Mouse (Mus musculus) brain, embryonic 18.5 days (tissue): ENCODE measurements around the gene Fbxo6.
A peak's percentile ranks its signal among the peaks of the same experiment; 100 is the strongest.
"Not testable (repeated sequence)": the region's sequence is repeated elsewhere in the genome, so short reads cannot be mapped to it uniquely, and the experiment has no call there.

Source experiments
- DNase-seq: peaks from one replicate; pipeline ENCODE4 v3.0.0-alpha.2; 2012; ENCODE audit warnings: low read depth, low spot score

Gene Fbxo6

DNA sequence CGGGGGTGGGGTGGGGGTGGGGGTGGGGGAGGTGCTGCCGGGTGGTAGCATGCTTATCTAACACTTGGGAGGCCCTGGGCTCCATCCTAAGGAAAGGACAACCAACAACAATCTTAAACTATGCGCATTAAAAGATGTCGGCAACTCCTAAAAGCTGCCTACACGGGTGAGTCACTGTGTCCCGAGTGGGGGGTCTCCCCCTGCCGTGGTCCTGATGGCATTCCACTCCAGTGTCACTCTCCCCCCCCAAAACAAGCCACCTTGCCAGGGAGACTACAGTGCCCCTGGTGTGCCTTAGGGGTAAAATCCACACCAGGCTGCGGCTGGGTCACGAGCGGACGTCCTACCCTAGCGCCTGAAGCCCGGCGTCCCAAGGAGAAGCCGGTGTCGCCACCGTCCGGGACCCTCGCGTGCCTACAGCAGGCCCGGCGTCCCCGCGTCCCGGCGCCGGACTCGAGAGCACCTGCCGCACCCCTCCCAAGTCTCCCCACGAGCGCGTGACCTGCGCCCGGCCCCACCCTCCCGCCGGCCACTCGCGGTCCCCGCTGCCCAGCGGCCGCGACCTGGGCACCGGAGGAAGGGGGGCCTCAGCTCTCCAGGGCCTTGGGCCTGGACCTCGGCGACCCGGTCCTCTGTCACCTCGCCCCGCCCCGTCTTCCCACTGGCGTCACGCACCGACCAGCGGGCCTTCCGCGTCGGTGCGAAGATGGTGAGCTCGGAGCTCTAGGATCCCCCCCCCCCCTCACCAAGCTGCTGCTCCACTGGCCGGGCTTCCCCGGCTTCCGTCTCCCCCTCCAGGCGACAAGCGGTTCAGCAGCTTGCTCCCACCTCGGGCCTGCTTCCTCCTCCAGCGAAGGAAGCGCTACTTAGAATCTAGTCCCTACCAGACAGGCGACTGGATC, at the start of gene Fbxo6:
Fbxo6 (minus strand) TSS at position 874 of the 902 bp plus-strand sequence.
- peak; percentile 77 for DNase-seq

DNA sequence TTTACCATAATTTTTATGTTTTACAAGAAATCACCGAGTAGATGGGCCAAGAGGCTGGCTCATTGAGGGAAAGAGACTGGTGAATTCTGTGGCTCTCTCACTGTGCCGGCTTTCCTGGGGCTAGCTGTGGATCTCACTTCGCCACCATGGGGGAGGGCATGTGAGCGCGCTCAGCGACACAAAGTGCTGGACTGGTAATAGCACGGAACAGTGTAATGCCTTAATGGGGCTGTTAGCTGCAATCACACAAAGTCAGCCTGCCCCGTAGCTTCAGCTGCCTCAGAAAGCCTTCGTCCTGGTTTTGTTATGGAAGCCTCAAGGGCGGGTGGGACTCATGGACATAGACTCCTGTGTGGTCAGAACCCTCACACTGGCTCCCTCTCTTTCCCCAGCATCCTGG, 46.8 kb upstream of the Fbxo6 start:
- DNase-seq, result no peak

- DNase-seq, result no peak
Observed at GRCm38 (mm10) chr4:148194400-148194799, 42.5 kb upstream of the Fbxo6 start.

GRCm38 (mm10) chr4:148192707-148193245, 40.8 kb upstream of the Fbxo6 start:
- no peak for DNase-seq

GRCm38 (mm10) chr4:148188767-148189166, 36.8 kb upstream of the Fbxo6 start:
- DNase-seq, result not testable (repeated sequence)

- no peak for DNase-seq
Observed at GRCm38 (mm10) chr4:148185819-148186218, 33.9 kb upstream of the Fbxo6 start.

GRCm38 (mm10) chr4:148184564-148184963, 32.6 kb upstream of the Fbxo6 start:
- DNase-seq, result no peak

DNA sequence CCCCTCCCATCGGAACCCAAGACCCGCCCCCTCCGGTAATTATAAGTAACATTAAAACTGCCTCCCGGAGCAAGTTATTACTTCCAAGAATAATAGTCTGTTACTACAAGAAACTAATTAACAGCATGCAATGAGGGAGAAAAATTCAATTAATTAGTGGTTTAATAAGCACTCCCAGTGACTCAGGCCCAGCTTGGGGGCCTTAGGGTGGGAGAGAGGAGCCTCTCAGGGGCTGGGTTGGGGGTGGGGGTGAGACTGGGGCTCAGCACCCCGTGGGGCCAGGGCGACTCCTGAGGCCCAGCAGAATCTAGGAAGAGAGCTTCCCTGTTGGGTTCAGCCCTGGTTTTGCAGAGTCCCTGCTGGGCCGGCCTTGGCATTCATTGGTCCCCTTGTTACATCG, 30.4 kb upstream of the Fbxo6 start:
- no peak for DNase-seq

DNA sequence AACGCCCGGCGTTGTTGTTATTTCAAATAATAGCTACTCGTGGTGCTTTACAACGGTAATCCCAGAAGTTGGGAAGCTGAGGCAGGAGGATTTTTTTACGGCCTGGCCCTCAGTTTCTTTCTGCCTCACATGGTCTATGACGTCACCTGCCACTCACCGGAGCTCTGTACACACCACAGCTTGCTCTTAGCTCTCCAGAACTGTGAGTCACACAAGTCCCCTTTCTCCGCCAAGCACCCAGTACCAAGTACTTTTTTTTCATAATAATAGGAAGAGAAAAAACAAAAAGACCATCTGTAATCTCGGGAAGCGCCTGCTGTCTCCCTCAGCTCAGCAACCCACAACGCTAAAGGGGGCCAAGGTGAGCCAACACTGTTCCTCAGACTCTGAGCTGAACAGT, 29.5 kb upstream of the Fbxo6 start:
- DNase-seq, result no peak

DNA sequence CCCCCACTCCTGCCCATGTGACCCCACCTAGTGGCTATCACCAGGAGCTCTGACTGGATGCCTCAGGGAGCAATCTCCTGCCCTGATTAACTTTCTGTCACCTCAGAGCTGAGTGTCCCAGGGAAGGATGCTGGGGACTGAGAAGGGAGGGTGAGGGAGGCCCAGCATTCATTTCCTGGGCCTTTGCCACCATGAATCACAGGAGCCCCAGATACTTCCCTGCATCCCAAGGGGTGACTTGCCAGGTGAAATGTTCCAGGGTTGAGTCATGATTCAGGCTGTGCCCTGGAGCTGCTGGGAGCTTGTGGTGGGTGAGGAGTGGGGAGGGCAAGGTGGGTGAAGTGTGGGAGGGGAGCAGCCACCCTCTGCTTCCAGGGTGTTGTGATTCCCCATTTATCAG, 25.8 kb upstream of the Fbxo6 start:
- no peak for DNase-seq

DNA sequence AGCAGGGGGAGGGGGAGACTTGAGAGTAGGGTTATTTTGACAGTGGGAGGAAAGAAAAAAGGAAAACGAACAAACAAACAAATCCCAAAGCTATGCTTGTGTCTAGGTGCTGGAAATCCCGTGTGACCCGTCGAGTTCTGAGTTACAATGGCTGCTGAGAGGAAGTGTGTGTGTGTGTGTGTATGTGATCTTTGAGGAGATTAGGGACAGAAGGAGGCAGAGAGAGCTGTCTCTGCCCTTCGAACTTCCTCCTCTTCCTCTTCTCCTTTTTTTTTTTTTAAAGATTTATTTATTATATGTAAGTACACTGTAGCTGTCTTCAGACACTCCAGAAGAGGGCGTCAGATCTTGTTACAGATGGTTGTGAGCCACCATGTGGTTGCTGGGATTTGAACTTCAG, 24.7 kb upstream of the Fbxo6 start:
- DNase-seq, result not testable (repeated sequence)

- DNase-seq, result no peak
Observed at GRCm38 (mm10) chr4:148174495-148174862, 22.5 kb upstream of the Fbxo6 start.

DNA sequence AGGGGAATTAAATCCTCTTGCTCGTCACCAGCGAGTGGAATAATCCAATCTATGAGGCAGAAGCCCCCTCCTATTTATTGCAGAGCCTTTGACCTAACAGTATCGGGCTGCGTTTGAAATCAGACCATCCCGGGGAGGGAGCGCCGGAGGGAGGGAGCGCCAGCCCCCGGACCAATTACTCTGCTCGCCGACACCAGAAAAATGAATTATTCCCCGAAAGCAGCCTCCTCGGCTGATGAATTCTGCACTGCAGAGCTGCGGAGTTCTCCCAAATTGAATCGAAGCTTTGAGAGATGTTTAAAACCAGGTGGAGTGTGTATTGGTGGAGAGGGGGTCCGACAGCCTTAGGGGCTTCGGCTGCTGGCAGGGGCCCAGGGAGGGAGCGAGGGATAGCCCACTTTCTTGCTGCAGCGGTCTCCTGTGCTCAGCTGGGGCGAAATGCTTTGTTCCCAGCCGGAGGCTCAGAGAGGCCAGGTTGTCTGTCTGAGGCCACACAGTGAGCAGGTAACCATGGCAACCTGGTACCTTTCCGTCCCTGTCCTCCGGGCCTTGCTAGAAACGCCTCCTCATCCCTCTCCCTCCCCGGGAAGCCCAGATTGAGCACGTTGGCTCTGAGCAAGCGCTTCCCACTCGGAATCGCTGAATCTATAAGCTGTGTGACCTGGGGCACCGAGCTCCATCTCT, 22.0 kb upstream of the Fbxo6 start:
- no peak for DNase-seq

- DNase-seq, result no peak
Observed at GRCm38 (mm10) chr4:148171261-148171660, 19.3 kb upstream of the Fbxo6 start.

- DNase-seq, result no peak
Observed at GRCm38 (mm10) chr4:148170842-148171241, 18.9 kb upstream of the Fbxo6 start.

- DNase-seq, result no peak
Observed at GRCm38 (mm10) chr4:148169586-148169985, 17.6 kb upstream of the Fbxo6 start.

DNA sequence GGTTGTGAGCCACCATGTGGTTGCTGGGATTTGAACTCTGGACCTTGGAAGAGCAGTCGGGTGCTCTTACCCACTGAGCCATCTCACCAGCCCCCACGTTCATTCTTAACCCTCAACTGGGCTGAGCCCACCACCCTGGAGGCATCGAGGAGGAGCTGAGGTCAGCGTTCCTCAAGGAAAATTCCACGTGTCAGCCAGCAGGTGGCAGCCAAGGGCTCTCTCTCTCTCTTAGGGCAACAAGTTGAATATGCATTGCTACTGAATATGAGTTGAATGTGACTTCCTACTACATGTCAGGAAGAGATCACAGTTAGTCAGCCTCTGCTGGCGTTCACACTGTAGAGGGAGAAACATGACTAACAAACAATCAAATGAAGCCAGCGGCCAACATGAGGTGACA, 16.3 kb upstream of the Fbxo6 start:
- no peak for DNase-seq

- no peak for DNase-seq
Observed at GRCm38 (mm10) chr4:148166986-148167385, 15.0 kb upstream of the Fbxo6 start.

- DNase-seq, result no peak
Observed at GRCm38 (mm10) chr4:148166431-148166830, 14.5 kb upstream of the Fbxo6 start.

DNA sequence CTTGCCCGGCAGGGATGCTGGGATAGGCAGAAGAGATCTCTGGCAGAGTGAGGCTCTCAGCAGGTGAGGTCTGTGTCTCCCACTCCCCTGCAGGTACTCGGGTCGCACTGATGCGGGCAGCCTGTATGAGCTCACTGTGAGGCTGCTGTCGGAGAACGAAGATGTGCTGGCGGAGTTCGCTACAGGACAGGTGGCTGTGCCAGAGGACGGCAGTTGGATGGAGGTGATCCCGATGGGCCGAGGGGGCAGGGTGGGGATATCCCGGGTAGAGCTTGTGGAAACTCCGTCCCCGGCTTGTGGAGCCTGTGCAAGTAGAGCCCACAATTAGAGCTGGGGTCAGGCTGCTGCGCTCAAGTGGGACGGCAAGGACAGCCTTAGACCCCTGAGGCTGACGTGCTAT, 13.6 kb upstream of the Fbxo6 start:
- no peak for DNase-seq

DNA sequence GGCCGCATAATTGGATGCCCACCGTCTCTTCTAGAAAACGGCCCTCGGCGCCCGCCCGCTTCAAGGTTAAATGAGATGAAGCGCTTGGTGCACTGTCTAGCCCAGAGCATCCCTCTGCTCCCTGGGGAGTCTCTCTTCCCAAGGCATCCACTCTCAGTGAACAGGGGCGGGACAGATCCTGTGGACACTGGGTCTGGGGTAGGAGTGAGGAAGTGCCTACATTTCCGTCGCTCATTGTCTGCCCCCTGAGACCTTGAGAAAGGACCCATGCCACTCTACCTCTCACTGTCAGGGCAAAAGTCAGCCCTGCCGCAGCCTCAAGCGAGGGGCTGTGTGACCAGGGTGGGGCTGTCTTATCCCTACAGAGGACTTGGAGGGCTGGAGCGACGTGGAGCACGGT, 12.5 kb upstream of the Fbxo6 start:
- no peak for DNase-seq

DNA sequence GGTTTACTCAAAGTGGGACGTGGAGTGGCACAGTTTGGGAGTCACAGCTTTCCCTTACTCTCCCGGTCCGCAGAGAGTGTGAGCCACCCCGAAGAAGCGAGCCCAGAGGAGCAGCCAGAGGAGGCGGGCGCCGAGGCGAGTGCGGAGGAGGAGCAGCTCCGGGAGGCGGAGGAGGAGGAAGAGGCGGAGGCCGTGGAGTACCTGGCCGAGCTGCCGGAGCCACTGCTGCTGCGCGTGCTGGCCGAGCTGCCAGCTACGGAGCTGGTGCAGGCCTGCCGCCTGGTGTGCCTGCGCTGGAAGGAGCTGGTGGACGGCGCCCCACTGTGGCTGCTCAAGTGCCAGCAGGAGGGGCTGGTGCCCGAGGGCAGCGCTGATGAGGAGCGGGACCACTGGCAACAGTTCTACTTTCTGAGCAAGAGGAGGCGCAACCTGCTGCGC, 12.1 kb upstream of the Fbxo6 start:
- no peak for DNase-seq
